ENCODE assay signal across 7 mouse cellular contexts in genomic region chr17:74293687-74294425, GRCm38 (mm10). TPM values are rescaled to one million over a fixed set of nuclear protein-coding genes. Genes with fewer than 3 reads are reported as not detected.
DNase-seq lines count a peak whose midpoint lies in the region; ATAC-seq and TF ChIP-seq lines count a peak whose summit lies in the region.

No protein-coding gene starts in this region.

- WGBS in heart, embryonic 11.5 days (ENCODE audit: insufficient replicate concordance): 3% methylated on average over 18 of the region's 18 CpGs
- WGBS in kidney, embryonic 16.5 days: 1% methylated on average over 18 of the region's 18 CpGs
- 1% methylated on average over 18 of the region's 18 CpGs for WGBS in stomach, postnatal 0 days

- H3K4me2 ChIP-seq in heart, embryonic 11.5 days: peak overlapping the region; percentile 84
- H3K4me2 ChIP-seq in kidney, embryonic 16.5 days (replicated peaks; ENCODE audit: low read depth, low read length): peak overlapping the region; percentile 61
- peak overlapping the region; percentile 87 for H3K4me2 ChIP-seq in stomach, postnatal 0 days (replicated peaks; ENCODE audit: low read depth)

- peak; percentile 60 for DNase-seq in 3T3-L1 (ENCODE audit: low read depth, low spot score)
- DNase-seq in CD4-positive helper T cell, adult 2 months (ENCODE audit: low read depth, low spot score): peak; percentile 57
- DNase-seq in embryo, embryonic 10 days (ENCODE audit: low spot score): peak; percentile 49
- peak; percentile 26 for DNase-seq in stomach, postnatal 0 days (ENCODE audit: low spot score)

- H3K36me3 ChIP-seq in heart, embryonic 11.5 days (ENCODE audit: control insufficient read depth, insufficient read depth, low read length): peaks cover 4% of the 10 kb centered on the region
- peaks cover 3% of the 10 kb centered on the region for H3K36me3 ChIP-seq in kidney, embryonic 16.5 days (ENCODE audit: insufficient read depth, low read length)
- no peaks in the 10 kb centered on the region for H3K36me3 ChIP-seq in stomach, postnatal 0 days (ENCODE audit: control insufficient read depth, insufficient read depth, low read length)

- no peaks in the 10 kb centered on the region for H3K27me3 ChIP-seq in heart, embryonic 11.5 days (ENCODE audit: control insufficient read depth, insufficient read depth, low read length)
- no peaks in the 10 kb centered on the region for H3K27me3 ChIP-seq in kidney, embryonic 16.5 days (ENCODE audit: insufficient read depth, low read length)
- no peaks in the 10 kb centered on the region for H3K27me3 ChIP-seq in stomach, postnatal 0 days (ENCODE audit: control insufficient read depth, insufficient read depth, low read length)

- no peak for TF ChIP-seq EP300 in stomach, postnatal 0 days (optimal IDR thresholded peaks at IDR 0.05)

- no peak for TF ChIP-seq CTCF in stomach, postnatal 0 days (IDR thresholded peaks at IDR 0.05; ENCODE audit: low read depth)

- peaks cover 14% of the 10 kb centered on the region; the same call in 1 of the 2 replicates for H3K4me1 ChIP-seq in heart, embryonic 11.5 days (ENCODE audit: control insufficient read depth, insufficient read depth, low read length)
- H3K4me1 ChIP-seq in kidney, embryonic 16.5 days (ENCODE audit: insufficient read depth, low read length): peaks cover 16% of the 10 kb centered on the region
- H3K4me1 ChIP-seq in stomach, postnatal 0 days (replicated peaks; ENCODE audit: control insufficient read depth, insufficient read depth): no peaks in the 10 kb centered on the region

- peak overlapping the region; percentile 98 for H3K27ac ChIP-seq in heart, embryonic 11.5 days (ENCODE audit: low read depth, low read length)
- H3K27ac ChIP-seq in kidney, embryonic 16.5 days (ENCODE audit: low read length): peak overlapping the region; percentile 99
- H3K27ac ChIP-seq in stomach, postnatal 0 days (replicated peaks): peak overlapping the region; percentile 99

- H3K9me3 ChIP-seq in heart, embryonic 11.5 days (replicated peaks; ENCODE audit: control insufficient read depth, low read length): no peaks in the 10 kb centered on the region
- no peaks in the 10 kb centered on the region for H3K9me3 ChIP-seq in kidney, embryonic 16.5 days (ENCODE audit: low read length)
- no peaks in the 10 kb centered on the region for H3K9me3 ChIP-seq in stomach, postnatal 0 days (ENCODE audit: control insufficient read depth, low read length)

- H3K4me3 ChIP-seq in heart, embryonic 11.5 days (ENCODE audit: low read depth, low read length): peak overlapping the region; percentile 93
- peak overlapping the region; percentile 89 for H3K4me3 ChIP-seq in kidney, embryonic 16.5 days (ENCODE audit: low read length)
- H3K4me3 ChIP-seq in stomach, postnatal 0 days (ENCODE audit: low read depth, low read length): peak overlapping the region; percentile 80

- no peak for ATAC-seq in heart, embryonic 11.5 days (replicated peaks; ENCODE audit: insufficient number of reproducible peaks, low FRiP score, low TSS enrichment)
- no peak for ATAC-seq in kidney, embryonic 16.5 days (ENCODE audit: low FRiP score, low TSS enrichment)
- ATAC-seq in megakaryocyte progenitor cell, adult 5-6 weeks (replicated peaks; ENCODE audit: poor library complexity): 0 out of 2 replicates have a peak, but pooled peaks have one; percentile 1
- ATAC-seq in stomach, postnatal 0 days (ENCODE audit: low FRiP score, low TSS enrichment): no peak

- peak overlapping the region; percentile 93 for H3K9ac ChIP-seq in heart, embryonic 11.5 days (ENCODE audit: low read depth, low read length)
- H3K9ac ChIP-seq in kidney, embryonic 16.5 days (replicated peaks; ENCODE audit: low read length): peak overlapping the region; percentile 96
- peak overlapping the region; percentile 95 for H3K9ac ChIP-seq in stomach, postnatal 0 days (ENCODE audit: low read length)

RNA-seq across cellular contexts. Expression of gene Memo1, which starts 1.5 kb away (rescaled TPM):
- 79.6 and 85.3 TPM in 2 replicates for polyA plus RNA-seq in heart, embryonic 11.5 days (2014; fragmentation: Nextera tagmentation; extraction: Ambion mirVana)
- 76.6 and 81.1 TPM in 2 replicates for polyA plus RNA-seq in kidney, embryonic 16.5 days (2015; fragmentation: Nextera tagmentation; extraction: Ambion mirVana)
- 99.8 and 103 TPM in 2 replicates for total RNA-seq in megakaryocyte progenitor cell, adult 5-6 weeks (2015)
- 85.1 and 107 TPM in 2 replicates for total RNA-seq in megakaryocyte progenitor cell, adult 5-6 weeks (2017)
- 61.5 and 63.0 TPM in 2 replicates for polyA plus RNA-seq in stomach, postnatal 0 days (2015; fragmentation: Nextera tagmentation; extraction: Ambion mirVana)

RNA-seq across cellular contexts. Expression of gene Dpy30, which starts 29.9 kb away (rescaled TPM):
- polyA plus RNA-seq in heart, embryonic 11.5 days (2014; fragmentation: Nextera tagmentation; extraction: Ambion mirVana): 200 and 209 TPM in 2 replicates
- 215 and 220 TPM in 2 replicates for polyA plus RNA-seq in kidney, embryonic 16.5 days (2015; fragmentation: Nextera tagmentation; extraction: Ambion mirVana)
- total RNA-seq in megakaryocyte progenitor cell, adult 5-6 weeks (2015): 253 TPM in 2 replicates
- 200 and 202 TPM in 2 replicates for total RNA-seq in megakaryocyte progenitor cell, adult 5-6 weeks (2017)
- polyA plus RNA-seq in stomach, postnatal 0 days (2015; fragmentation: Nextera tagmentation; extraction: Ambion mirVana): 190 and 193 TPM in 2 replicates

RNA-seq across cellular contexts. Expression of gene Spast, which starts 44.9 kb away (rescaled TPM):
- 16.2 and 17.5 TPM in 2 replicates for polyA plus RNA-seq in heart, embryonic 11.5 days (2014; fragmentation: Nextera tagmentation; extraction: Ambion mirVana)
- polyA plus RNA-seq in kidney, embryonic 16.5 days (2015; fragmentation: Nextera tagmentation; extraction: Ambion mirVana): 9.7 and 10.9 TPM in 2 replicates
- 37.6 and 40.7 TPM in 2 replicates for total RNA-seq in megakaryocyte progenitor cell, adult 5-6 weeks (2015)
- 49.5 and 60.2 TPM in 2 replicates for total RNA-seq in megakaryocyte progenitor cell, adult 5-6 weeks (2017)
- polyA plus RNA-seq in stomach, postnatal 0 days (2015; fragmentation: Nextera tagmentation; extraction: Ambion mirVana): 10.8 and 11.6 TPM in 2 replicates
